Mouse (Mus musculus): ENCODE data around the gene Sco2. TPM values are rescaled to one million over a fixed set of nuclear protein-coding genes. Genes with fewer than 3 reads are reported as not detected.
A peak's percentile ranks its signal among the peaks of the same experiment; 100 is the strongest.

Sco2 gene
- total and polyA plus RNA-seq, 3 experiments, result 17.1 to 34.7 (median 27.2) TPM

DNA sequence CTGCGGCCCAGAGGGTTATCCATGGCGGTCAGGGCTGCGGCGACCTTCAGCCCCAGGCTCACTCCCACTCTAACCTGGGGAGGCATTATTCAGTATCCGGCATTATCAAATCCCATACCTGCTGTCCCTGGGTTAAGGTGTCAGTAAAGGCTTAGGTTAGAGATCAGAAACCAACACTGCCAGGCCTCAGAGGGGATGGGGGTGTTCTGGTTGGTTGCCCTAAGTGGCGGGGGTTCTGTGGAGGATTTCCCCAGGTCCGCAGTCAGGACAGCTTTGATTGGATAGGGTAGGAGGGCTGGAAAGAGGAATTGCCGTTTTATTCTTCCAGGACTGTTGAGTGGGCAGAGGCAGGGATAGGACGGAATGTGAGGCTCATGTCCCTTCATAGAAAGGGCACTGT, 694 bp upstream of the Sco2 start:
- Histone ChIP-seq H3K4me1 (ENCODE audit: control insufficient read depth in 1 of 2, insufficient read depth in 2 of 2) (peaks cover 0 to 26% of the 10 kb centered on the region in 2 experiments; a peak in 2 of 4 replicates), H3K4me2 (ENCODE audit: insufficient read depth, low read depth, poor library complexity, severe bottlenecking) (no peak overlapping the region), H3K36me3 (replicated peaks in 1 of 2; ENCODE audit: control insufficient read depth in 1 of 2, insufficient read depth in 1 of 2, low read length in 1 of 2) (peaks cover 33 to 36% of the 10 kb centered on the region in 2 experiments), H3K27ac (ENCODE audit: insufficient read depth, low read depth) (no peak overlapping the region), H3K9ac (ENCODE audit: insufficient read depth, low read depth) (peak overlapping the region; percentile 83; the same call in 1 of the 2 replicates), H3K9me3 (replicated peaks; ENCODE audit: low read length) (peaks cover 13% of the 10 kb centered on the region), H3K4me3 (replicated peaks in 1 of 3; ENCODE audit: low read depth in 2 of 3, low read length in 2 of 3, poor library complexity in 1 of 3) (peak overlapping the region; percentile 80 to 96 (median 81)), H3K27me3 (replicated peaks) (no peaks in the 10 kb centered on the region), H3K79me2 (replicated peaks; ENCODE audit: control insufficient read depth, extremely low read depth, insufficient read depth, poor library complexity, severe bottlenecking) (no peaks in the 10 kb centered on the region)
- in situ Hi-C loops (cut with MboI; ENCODE audit: low pct_ligation_motif_present, low pct_unique_long_range_greater_than_20kb, low sequenced_read_pairs) (loop anchor here (25.0 kb wide), 1 partner anchor 262 kb away; the partner anchor contains the start of gene Tubgcp6), dilution Hi-C loops (cut with MboI; ENCODE audit: extremely low pct_ligation_motif_present, extremely low pct_unique_long_range_greater_than_20kb, low sequenced_read_pairs) (no loop called here)
- no peak for TF ChIP-seq CHD2 (IDR thresholded peaks at IDR 0.05; ENCODE audit: low read length)
- TF ChIP-seq HCFC1 (IDR thresholded peaks at IDR 0.05; ENCODE audit: low read depth, low read length), result no peak
- DNase-seq (ENCODE audit: extremely low read depth), result no peak

- peaks cover 3% of the 10 kb centered on the region for H3K9me3 ChIP-seq (replicated peaks; ENCODE audit: low read length)
- peaks cover 44 to 47% of the 10 kb centered on the region in 2 experiments for H3K36me3 ChIP-seq (replicated peaks in 1 of 2; ENCODE audit: control insufficient read depth in 1 of 2, insufficient read depth in 1 of 2, low read length in 1 of 2)
- H3K4me1 ChIP-seq (ENCODE audit: control insufficient read depth in 1 of 2, insufficient read depth in 2 of 2), result peaks cover 0 to 26% of the 10 kb centered on the region in 2 experiments; a peak in 2 of 4 replicates
- H3K27ac ChIP-seq (ENCODE audit: insufficient read depth, low read depth), result peak overlapping the region; percentile 83
- no peaks in the 10 kb centered on the region for H3K27me3 ChIP-seq (replicated peaks)
- H3K4me3 ChIP-seq (replicated peaks in 1 of 3; ENCODE audit: low read depth in 2 of 3, low read length in 2 of 3, poor library complexity in 1 of 3), result peak overlapping the region; percentile 80 to 96 (median 81)
- no peaks in the 10 kb centered on the region for H3K79me2 ChIP-seq (replicated peaks; ENCODE audit: control insufficient read depth, extremely low read depth, insufficient read depth, poor library complexity, severe bottlenecking)
- dilution Hi-C loops (cut with MboI; ENCODE audit: extremely low pct_ligation_motif_present, extremely low pct_unique_long_range_greater_than_20kb, low sequenced_read_pairs) (no loop called here), in situ Hi-C loops (cut with MboI; ENCODE audit: low pct_ligation_motif_present, low pct_unique_long_range_greater_than_20kb, low sequenced_read_pairs) (loop anchor here (25.0 kb wide), 1 partner anchor 261 kb away; the partner anchor contains the start of gene Tubgcp6)
- DNase-seq (ENCODE audit: extremely low read depth), result peak; percentile 90
- H3K4me2 ChIP-seq (ENCODE audit: insufficient read depth, low read depth, poor library complexity, severe bottlenecking), result peak overlapping the region; percentile 65
- H3K9ac ChIP-seq (ENCODE audit: insufficient read depth, low read depth), result peak overlapping the region; percentile 83
- peak; percentile 75 for TF ChIP-seq MYC (IDR thresholded peaks at IDR 0.05; ENCODE audit: low read depth, low read length)
- TF ChIP-seq POLR2AphosphoS2 (IDR thresholded peaks at IDR 0.05; ENCODE audit: low read depth, low read length), result peak; percentile 88
- no peak for TF ChIP-seq PAX5 (IDR thresholded peaks at IDR 0.05; ENCODE audit: low read length)
- TF ChIP-seq MEF2A (IDR thresholded peaks at IDR 0.05; ENCODE audit: borderline replicate concordance, low read depth, low read length), result no peak
- no peak for TF ChIP-seq JUN (IDR thresholded peaks at IDR 0.05; ENCODE audit: insufficient read depth, low read depth, low read length)
- TF ChIP-seq CTCF (conservative IDR thresholded peaks at IDR 0.05 in 1 of 2, IDR thresholded peaks at IDR 0.05 in 1 of 2; ENCODE audit: low read depth in 2 of 2, low read length in 2 of 2), result peak; percentile 40 to 78; a peak in 3 of 4 replicates
- no peak for TF ChIP-seq UBTF (IDR thresholded peaks at IDR 0.05; ENCODE audit: low read depth, low read length)
- peak; percentile 41 for TF ChIP-seq RAD21 (IDR thresholded peaks at IDR 0.05; ENCODE audit: low read depth, low read length)
- TF ChIP-seq TCF12 (IDR thresholded peaks at IDR 0.05; ENCODE audit: low read depth, low read length), result peak; percentile 40; the same call in 1 of the 2 replicates
- peak; percentile 63; the same call in 1 of the 2 replicates for TF ChIP-seq MXI1 (IDR thresholded peaks at IDR 0.05; ENCODE audit: low read depth, low read length)
- no peak for TF ChIP-seq ZNF384 (IDR thresholded peaks at IDR 0.05; ENCODE audit: low read depth, low read length)
- no peak for TF ChIP-seq CHD2 (IDR thresholded peaks at IDR 0.05; ENCODE audit: low read length)
- TF ChIP-seq TBP (conservative IDR thresholded peaks at IDR 0.05; ENCODE audit: low read depth, low read length), result no peak
- TF ChIP-seq USF1 (IDR thresholded peaks at IDR 0.05; ENCODE audit: low read depth, low read length), result no peak
- peak; percentile 47 for TF ChIP-seq IRF4 (IDR thresholded peaks at IDR 0.05; ENCODE audit: low read depth, low read length)
- no peak for TF ChIP-seq MAFK (IDR thresholded peaks at IDR 0.05; ENCODE audit: insufficient replicate concordance, low read length)
- TF ChIP-seq HCFC1 (IDR thresholded peaks at IDR 0.05; ENCODE audit: low read depth, low read length), result no peak; the same call in 1 of the 2 replicates
- no peak for TF ChIP-seq EP300 (IDR thresholded peaks at IDR 0.05; ENCODE audit: low read length)
- TF ChIP-seq GABPA (IDR thresholded peaks at IDR 0.05; ENCODE audit: insufficient replicate concordance, low read depth, low read length), result no peak
- no peak for TF ChIP-seq CHD1 (IDR thresholded peaks at IDR 0.05; ENCODE audit: low read depth, low read length)
- TF ChIP-seq ZKSCAN1 (IDR thresholded peaks at IDR 0.05; ENCODE audit: borderline replicate concordance, low read depth, low read length), result no peak
- TF ChIP-seq NELFE (IDR thresholded peaks at IDR 0.05; ENCODE audit: low read depth, low read length), result no peak
- no peak; the same call in 1 of the 2 replicates for TF ChIP-seq ELF1 (IDR thresholded peaks at IDR 0.05; ENCODE audit: low read depth, low read length)
- TF ChIP-seq BHLHE40 (IDR thresholded peaks at IDR 0.05; ENCODE audit: low read depth, low read length), result no peak
- no peak for TF ChIP-seq E2F4 (IDR thresholded peaks at IDR 0.05; ENCODE audit: insufficient replicate concordance, low read depth, low read length)
- TF ChIP-seq ZC3H11A (IDR thresholded peaks at IDR 0.05; ENCODE audit: low read depth, low read length), result no peak
- TF ChIP-seq ETS1 (conservative IDR thresholded peaks at IDR 0.05; ENCODE audit: low read depth, low read length), result no peak
- TF ChIP-seq SMC3 (IDR thresholded peaks at IDR 0.05; ENCODE audit: low read depth, low read length), result peak; percentile 51
- no peak for TF ChIP-seq JUND (conservative IDR thresholded peaks at IDR 0.05; ENCODE audit: low read depth, low read length)
- no peak for TF ChIP-seq RCOR1 (conservative IDR thresholded peaks at IDR 0.05; ENCODE audit: low read depth, low read length)
Measured at GRCm38 (mm10) chr15:89373027-89373761, 452 bp downstream of the Sco2 start.
